Mouse (Mus musculus): ENCODE measurements at regions not wholly inside any gene's neighbourhood (a gene's known extent, or its start where the extent isn't known, plus 50 kb on each side); places are given as distances from the start of the nearest gene placed in this dataset.

- no peak for TF ChIP-seq POLR2A (IDR thresholded peaks at IDR 0.05; ENCODE audit: control insufficient read depth, low read depth, low read length)
- TF ChIP-seq CTCF (IDR thresholded peaks at IDR 0.05; ENCODE audit: control insufficient read depth, insufficient read depth, insufficient replicate concordance, low read depth, low read length) = no peak
These were observed 64.3 kb upstream of the Fzd7 start for GRCm38 (mm10) chr1:59417962-59418361.

All from testis, adult 2 months (tissue).